Mouse (Mus musculus): ENCODE measurements around the gene Wdr91.

DNA sequence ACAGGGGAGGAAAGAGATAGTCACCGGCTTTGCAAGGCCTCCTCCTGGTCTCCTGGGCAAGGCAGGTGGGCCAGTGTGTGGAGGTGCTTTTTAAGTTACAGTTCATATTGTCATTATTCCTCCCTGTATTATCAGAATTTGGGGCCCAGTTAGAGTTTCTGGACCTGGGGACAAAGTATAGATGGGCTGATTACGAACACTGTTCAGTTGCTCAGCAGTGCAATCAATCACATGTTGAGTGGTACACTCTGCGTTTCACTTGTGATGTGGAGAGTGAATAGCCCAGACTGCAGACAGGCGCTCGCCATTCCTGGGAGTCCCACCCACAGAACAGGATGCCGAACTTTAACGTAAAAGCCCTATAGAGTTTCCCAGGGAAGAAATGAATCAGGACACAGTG lies 26.0 kb downstream of the Wdr91 start:
- TF ChIP-seq POLR2A (IDR thresholded peaks at IDR 0.05; ENCODE audit: low read depth, low read length) (no peak), CTCF (IDR thresholded peaks at IDR 0.05; ENCODE audit: borderline replicate concordance, insufficient read depth, low read length) (no peak)
